Mouse (Mus musculus): Measurements from ENCODE around the gene Rerg.

GRCm38 (mm10) chr6:137064786-137065185 lies 105.5 kb downstream of the Rerg start:
- TF ChIP-seq POLR2A (IDR thresholded peaks at IDR 0.05; ENCODE audit: insufficient read depth, low read depth, low read length) (no peak), CTCF (IDR thresholded peaks at IDR 0.05; ENCODE audit: insufficient read depth, low read depth, low read length) (no peak)
